Mouse (Mus musculus) embryonic fibroblast, embryonic 13.5 days (primary cell): ENCODE results near the gene Snx17.

ENCODE experiments used
- CTCF ChIP-seq: IDR thresholded peaks from 2 replicates; pipeline ENCODE4 v1.5.1; 2011; ENCODE audit warnings: mild to moderate bottlenecking, control low read depth, low read length, moderate library complexity, borderline replicate concordance; ENCODE audit not compliant: insufficient read depth
- POLR2A ChIP-seq: IDR thresholded peaks from 2 replicates; pipeline ENCODE4 v1.6.1; 2011; ENCODE audit warnings: low read depth, mild to moderate bottlenecking, control low read depth, low read length, moderate library complexity

GRCm38 (mm10) chr5:31193631-31194281 is 729 bp downstream of the Snx17 start:
- TF ChIP-seq POLR2A (no peak; the same call in 1 of the 2 replicates), CTCF (no peak)
